8 mouse cellular contexts compared by ENCODE assay signal in genomic region chr6:87849780-87850154, GRCm38 (mm10). TPM values are rescaled to one million over a fixed set of nuclear protein-coding genes. Genes with fewer than 3 reads are reported as not detected.
A peak's percentile ranks its signal among the peaks of the same experiment; 100 is the strongest.
DNase-seq lines count a peak whose midpoint lies in the region; ATAC-seq and TF ChIP-seq lines count a peak whose summit lies in the region.

No protein-coding gene starts in this region.

- H3K9me3 ChIP-seq in heart, embryonic 11.5 days (replicated peaks; ENCODE audit: control insufficient read depth, low read length), result no peaks in the 10 kb centered on the region
- H3K9me3 ChIP-seq in ES-E14 (ENCODE audit: control insufficient read depth, insufficient read depth, low read depth, low read length), result no peaks in the 10 kb centered on the region
- H3K9me3 ChIP-seq in forebrain, embryonic 14.5 days (replicated peaks; ENCODE audit: control insufficient read depth, low read length), result no peaks in the 10 kb centered on the region
- H3K9me3 ChIP-seq in liver, embryonic 13.5 days (replicated peaks), result no peaks in the 10 kb centered on the region

- peak overlapping the region; percentile 93 for H3K4me3 ChIP-seq in heart, embryonic 11.5 days (ENCODE audit: low read depth, low read length)
- peak overlapping the region; percentile 88 to 97 for H3K4me3 ChIP-seq in ES-E14 (ENCODE audit: insufficient read depth in 1 of 2, low read depth in 1 of 2, low read length in 2 of 2, poor library complexity in 1 of 2, severe bottlenecking in 1 of 2)
- H3K4me3 ChIP-seq in forebrain, embryonic 14.5 days (ENCODE audit: low read depth, low read length), result peak overlapping the region; percentile 100
- H3K4me3 ChIP-seq in liver, embryonic 13.5 days (replicated peaks), result peak overlapping the region; percentile 98

- ATAC-seq in heart, embryonic 11.5 days (replicated peaks; ENCODE audit: insufficient number of reproducible peaks, low FRiP score, low TSS enrichment), result no peak
- ATAC-seq in forebrain, embryonic 14.5 days, result no peak
- ATAC-seq in liver, embryonic 13.5 days (ENCODE audit: low read depth), result no peak
- no peak for ATAC-seq in cerebellum, adult (ENCODE audit: insufficient number of reproducible peaks, low FRiP score, low TSS enrichment)

- no peaks in the 10 kb centered on the region for H3K27me3 ChIP-seq in heart, embryonic 11.5 days (ENCODE audit: control insufficient read depth, insufficient read depth, low read length)
- no peaks in the 10 kb centered on the region for H3K27me3 ChIP-seq in forebrain, embryonic 14.5 days (replicated peaks; ENCODE audit: control insufficient read depth, insufficient read depth, low read length)
- no peaks in the 10 kb centered on the region for H3K27me3 ChIP-seq in liver, embryonic 13.5 days
- no peaks in the 10 kb centered on the region for H3K27me3 ChIP-seq in splenic B cell, adult 2 months (ENCODE audit: control insufficient read depth, insufficient read depth, low read length, poor library complexity, severe bottlenecking)

- in situ Hi-C loops in ES-E14 (cut with MboI; ENCODE audit: low sequenced_read_pairs in 2 of 2, unreplicated experiment in 2 of 2), result no loop called here

- peak overlapping the region; percentile 93 for H3K4me2 ChIP-seq in heart, embryonic 11.5 days
- H3K4me2 ChIP-seq in forebrain, embryonic 14.5 days (ENCODE audit: low read length), result peak overlapping the region; percentile 66
- H3K4me2 ChIP-seq in liver, embryonic 13.5 days, result peak overlapping the region; percentile 92

- peaks cover 16% of the 10 kb centered on the region for H3K4me1 ChIP-seq in heart, embryonic 11.5 days (ENCODE audit: control insufficient read depth, insufficient read depth, low read length)
- peaks cover 7 to 11% of the 10 kb centered on the region in 2 experiments; a peak in 3 of 4 replicates for H3K4me1 ChIP-seq in ES-E14 (ENCODE audit: control insufficient read depth in 2 of 2, insufficient read depth in 2 of 2, low read length in 2 of 2, poor library complexity in 1 of 2)
- H3K4me1 ChIP-seq in forebrain, embryonic 14.5 days (ENCODE audit: control insufficient read depth, insufficient read depth, low read length), result peaks cover 12% of the 10 kb centered on the region
- H3K4me1 ChIP-seq in liver, embryonic 13.5 days (replicated peaks), result peaks cover 60% of the 10 kb centered on the region

- peak overlapping the region; percentile 93 for H3K27ac ChIP-seq in heart, embryonic 11.5 days (ENCODE audit: low read depth, low read length)
- peak overlapping the region; percentile 93; the same call in 1 of the 2 replicates for H3K27ac ChIP-seq in ES-E14 (ENCODE audit: insufficient read depth, low read depth, low read length, poor library complexity, severe bottlenecking)
- H3K27ac ChIP-seq in forebrain, embryonic 14.5 days (ENCODE audit: low read depth, low read length), result no peak overlapping the region
- peak overlapping the region; percentile 94 for H3K27ac ChIP-seq in liver, embryonic 13.5 days

- H3K9ac ChIP-seq in heart, embryonic 11.5 days (ENCODE audit: low read depth, low read length), result peak overlapping the region; percentile 100
- peak overlapping the region; percentile 97 for H3K9ac ChIP-seq in ES-E14 (ENCODE audit: insufficient read depth, low read depth, low read length, poor library complexity, severe bottlenecking)
- H3K9ac ChIP-seq in forebrain, embryonic 14.5 days (ENCODE audit: low read length), result peak overlapping the region; percentile 97
- H3K9ac ChIP-seq in liver, embryonic 13.5 days, result peak overlapping the region; percentile 100

- WGBS in heart, embryonic 11.5 days (ENCODE audit: insufficient replicate concordance), result 2% methylated on average over 8 of the region's 8 CpGs
- WGBS in forebrain, embryonic 14.5 days, result under 1% methylated on average over 8 of the region's 8 CpGs
- WGBS in liver, embryonic 13.5 days (ENCODE audit: insufficient replicate concordance), result under 1% methylated on average over 8 of the region's 8 CpGs

- no peak for DNase-seq in heart, postnatal 4 days
- no peak for DNase-seq in ES-E14 (ENCODE audit: low read depth, low spot score)
- no peak for DNase-seq in forebrain, embryonic 14.5 days (ENCODE audit: low spot score)
- no peak for DNase-seq in liver, embryonic 13.5 days
- peak; percentile 68 for DNase-seq in splenic B cell, adult 2 months (ENCODE audit: low read depth, low spot score)
- DNase-seq in gastrocnemius, adult 8-10 months (ENCODE audit: low spot score in 2 of 2), result no peak

- H3K36me3 ChIP-seq in heart, embryonic 11.5 days (ENCODE audit: control insufficient read depth, insufficient read depth, low read length), result peaks cover 9% of the 10 kb centered on the region
- H3K36me3 ChIP-seq in ES-E14 (ENCODE audit: control insufficient read depth, insufficient read depth, low read length, poor library complexity, severe bottlenecking), result peaks cover 15% of the 10 kb centered on the region
- H3K36me3 ChIP-seq in forebrain, embryonic 14.5 days (ENCODE audit: control insufficient read depth, insufficient read depth, low read length), result peaks cover 9% of the 10 kb centered on the region
- H3K36me3 ChIP-seq in liver, embryonic 13.5 days, result peaks cover 41% of the 10 kb centered on the region
- peaks cover 3% of the 10 kb centered on the region for H3K36me3 ChIP-seq in splenic B cell, adult 2 months (ENCODE audit: control insufficient read depth, insufficient read depth, low read length, poor library complexity, severe bottlenecking)

TF ChIP-seq in ES-E14, 5 proteins besides CTCF, POLR2A, EP300 and RAD21:
- TF ChIP-seq CHD2 (IDR thresholded peaks at IDR 0.05; ENCODE audit: low read depth, low read length) (no peak), MAFK (IDR thresholded peaks at IDR 0.05; ENCODE audit: insufficient read depth, low read depth, low read length) (no peak), ZNF384 (IDR thresholded peaks at IDR 0.05; ENCODE audit: low read depth, low read length) (no peak), ZC3H11A (IDR thresholded peaks at IDR 0.05; ENCODE audit: borderline replicate concordance, low read depth, low read length) (no peak), HCFC1 (IDR thresholded peaks at IDR 0.05; ENCODE audit: borderline replicate concordance, insufficient read depth, low read length) (no peak)

RNA-seq across cellular contexts. Expression of gene Cnbp, which starts 1.1 kb away (rescaled TPM):
- polyA plus RNA-seq in heart, embryonic 11.5 days (2014; fragmentation: Nextera tagmentation; extraction: Ambion mirVana), result 886 and 909 TPM in 2 replicates
- total RNA-seq in heart, postnatal 4 days (2021), result 100 to 1,000 TPM; 316 to 330 TPM
- total RNA-seq in ES-E14 (2012; rRNA removed), result 400 and 562 TPM in 2 replicates
- 808 and 818 TPM in 2 replicates for polyA plus RNA-seq in forebrain, embryonic 14.5 days (2014; fragmentation: Nextera tagmentation; extraction: Ambion mirVana)
- polyA plus RNA-seq in liver, embryonic 13.5 days (2015; fragmentation: Nextera tagmentation; extraction: Ambion mirVana), result 786 and 880 TPM in 2 replicates
- 100 to 1,000 TPM; 567 to 637 (median 580) TPM for total RNA-seq in gastrocnemius, adult 8-10 months (2022)

RNA-seq across cellular contexts. Expression of gene Isy1, which starts 11.2 kb away (rescaled TPM):
- polyA plus RNA-seq in heart, embryonic 11.5 days (2014; fragmentation: Nextera tagmentation; extraction: Ambion mirVana), result 28.1 and 36.5 TPM in 2 replicates
- 10 to 100 TPM; 23.4 to 24.5 TPM for total RNA-seq in heart, postnatal 4 days (2021)
- 34.6 and 48.8 TPM in 2 replicates for total RNA-seq in ES-E14 (2012; rRNA removed)
- polyA plus RNA-seq in forebrain, embryonic 14.5 days (2014; fragmentation: Nextera tagmentation; extraction: Ambion mirVana), result 34.1 and 37.8 TPM in 2 replicates
- 51.5 and 63.6 TPM in 2 replicates for polyA plus RNA-seq in liver, embryonic 13.5 days (2015; fragmentation: Nextera tagmentation; extraction: Ambion mirVana)
- total RNA-seq in gastrocnemius, adult 8-10 months (2022), result 10 to 100 TPM; 13.1 to 23.1 (median 18.4) TPM

RNA-seq across cellular contexts. Expression of gene Gm45140, which starts 14.2 kb away (rescaled TPM):
- 2.3 TPM in 2 replicates for polyA plus RNA-seq in heart, embryonic 11.5 days (2014; fragmentation: Nextera tagmentation; extraction: Ambion mirVana)
- 1 to 10 TPM in 1 of 2 experiments, under 1 TPM in 1; 0.95 to 2.4 TPM for total RNA-seq in heart, postnatal 4 days (2021)
- total RNA-seq in ES-E14 (2012; rRNA removed), result 2.6 and 5.7 TPM in 2 replicates
- 1.2 and 2.4 TPM in 2 replicates for polyA plus RNA-seq in forebrain, embryonic 14.5 days (2014; fragmentation: Nextera tagmentation; extraction: Ambion mirVana)
- 3.5 and 5.8 TPM in 2 replicates for polyA plus RNA-seq in liver, embryonic 13.5 days (2015; fragmentation: Nextera tagmentation; extraction: Ambion mirVana)
- total RNA-seq in gastrocnemius, adult 8-10 months (2022), result 1 to 10 TPM in 1 of 4 experiments, under 1 TPM in 1, not detected in 2; 0.48 to 1.0 TPM

RNA-seq across cellular contexts. Expression of gene Rab43, which starts 37.8 kb away (rescaled TPM):
- polyA plus RNA-seq in heart, embryonic 11.5 days (2014; fragmentation: Nextera tagmentation; extraction: Ambion mirVana), result 6.4 and 6.9 TPM in 2 replicates
- total RNA-seq in heart, postnatal 4 days (2021), result 10 to 100 TPM; 19.7 TPM
- total RNA-seq in ES-E14 (2012; rRNA removed), result 1.6 and 2.0 TPM in 2 replicates
- 3.8 and 4.9 TPM in 2 replicates for polyA plus RNA-seq in forebrain, embryonic 14.5 days (2014; fragmentation: Nextera tagmentation; extraction: Ambion mirVana)
- polyA plus RNA-seq in liver, embryonic 13.5 days (2015; fragmentation: Nextera tagmentation; extraction: Ambion mirVana), result 20.6 and 24.1 TPM in 2 replicates
- 1 to 10 TPM; 3.6 to 5.4 (median 4.5) TPM for total RNA-seq in gastrocnemius, adult 8-10 months (2022)

RNA-seq across cellular contexts. Expression of gene Copg1, which starts 37.8 kb away (rescaled TPM):
- 118 and 151 TPM in 2 replicates for polyA plus RNA-seq in heart, embryonic 11.5 days (2014; fragmentation: Nextera tagmentation; extraction: Ambion mirVana)
- total RNA-seq in heart, postnatal 4 days (2021), result 10 to 100 TPM; 86.8 to 90.0 TPM
- 103 and 107 TPM in 2 replicates for total RNA-seq in ES-E14 (2012; rRNA removed)
- polyA plus RNA-seq in forebrain, embryonic 14.5 days (2014; fragmentation: Nextera tagmentation; extraction: Ambion mirVana), result 148 and 158 TPM in 2 replicates
- 56.9 and 66.9 TPM in 2 replicates for polyA plus RNA-seq in liver, embryonic 13.5 days (2015; fragmentation: Nextera tagmentation; extraction: Ambion mirVana)
- 10 to 100 TPM; 26.5 to 33.6 (median 28.8) TPM for total RNA-seq in gastrocnemius, adult 8-10 months (2022)
